Mouse (Mus musculus): ENCODE data around the gene Gm45785. TPM values are rescaled to one million over a fixed set of nuclear protein-coding genes. Genes with fewer than 3 reads are reported as not detected.
A peak's percentile ranks its signal among the peaks of the same experiment; 100 is the strongest.

The Gm45785 gene
- not detected in 2 replicates for polyA plus RNA-seq (2011; ENCODE audit: insufficient read depth, insufficient read length, low read depth, missing spikeins)

DNA sequence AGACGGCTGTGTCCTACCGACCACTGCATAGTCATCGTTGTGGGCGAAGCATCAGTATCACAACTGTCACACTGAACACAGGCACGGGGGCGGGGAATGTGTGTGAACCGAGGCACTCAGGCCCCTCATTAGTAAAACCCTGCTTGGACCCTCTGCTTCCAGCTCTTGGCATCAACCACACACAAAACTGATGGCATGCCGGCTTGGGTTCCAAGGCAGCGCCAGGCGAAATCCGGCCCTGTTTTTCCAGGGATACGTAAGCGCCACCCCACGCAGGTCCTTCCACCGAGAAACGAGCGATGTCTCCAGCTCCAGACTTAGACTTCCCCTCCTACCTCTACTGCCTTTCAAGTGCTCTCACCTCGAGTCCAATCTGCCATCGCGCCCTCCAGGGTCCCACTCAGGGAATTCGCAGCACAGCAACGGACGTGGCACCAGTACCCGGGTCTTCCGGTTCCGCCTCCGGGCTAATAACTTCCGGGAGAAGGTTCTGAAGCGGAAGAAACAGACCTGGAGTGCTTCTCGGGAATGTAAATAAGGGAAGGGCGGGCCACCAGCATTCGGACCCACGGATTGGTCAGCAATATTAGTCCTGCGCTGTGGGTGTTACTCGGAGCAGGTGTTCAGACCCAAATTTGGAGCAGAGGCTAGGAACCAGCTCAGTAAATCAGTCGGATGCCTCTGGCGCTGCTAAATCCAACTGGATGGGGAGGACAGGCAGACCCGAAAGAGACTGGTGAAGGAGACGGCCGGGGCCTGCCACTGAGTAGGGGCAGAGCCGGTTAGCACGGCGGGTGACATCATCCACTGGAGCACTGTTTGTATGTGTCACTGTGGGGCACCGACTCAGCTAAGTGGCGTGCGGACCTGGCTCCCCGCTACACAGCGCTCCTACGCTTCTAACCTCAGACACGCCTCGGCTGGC lies at the start of gene Gm45785:
TSS of gene Gm45785 (minus strand) at position 472 of the 925 bp plus-strand sequence.
- H3K36me3 ChIP-seq (ENCODE audit: control insufficient read depth, insufficient read depth, low read length, poor library complexity, severe bottlenecking), result peaks cover 24% of the 10 kb centered on the region
- H3K4me3 ChIP-seq (ENCODE audit: low read depth, low read length), result peak within 1 kb of the TSS; percentile 84
- H3K27ac ChIP-seq (ENCODE audit: insufficient read depth, low read length), result peak within 1 kb of the TSS; percentile 20
- no peaks in the 10 kb centered on the region for H3K27me3 ChIP-seq (ENCODE audit: control insufficient read depth, insufficient read depth, low read length, poor library complexity, severe bottlenecking)
- TF ChIP-seq CTCF (IDR thresholded peaks at IDR 0.05; ENCODE audit: low read depth, low read length), result no peak
- peak; percentile 39 for TF ChIP-seq POLR2A (IDR thresholded peaks at IDR 0.05; ENCODE audit: insufficient read depth, low read length)
- H3K9me3 ChIP-seq (replicated peaks; ENCODE audit: control insufficient read depth, insufficient read depth, low read length, poor library complexity, severe bottlenecking), result no peaks in the 10 kb centered on the region
- peaks cover 3% of the 10 kb centered on the region for H3K4me1 ChIP-seq (ENCODE audit: control insufficient read depth, insufficient read depth, low read length)
- H3K9ac ChIP-seq (ENCODE audit: low read depth, poor library complexity, severe bottlenecking), result peak within 1 kb of the TSS; percentile 85

- Histone ChIP-seq H3K27ac (ENCODE audit: insufficient read depth, low read length) (no peak overlapping the region), H3K9ac (ENCODE audit: low read depth, poor library complexity, severe bottlenecking) (no peak overlapping the region), H3K27me3 (ENCODE audit: control insufficient read depth, insufficient read depth, low read length, poor library complexity, severe bottlenecking) (no peaks in the 10 kb centered on the region), H3K4me3 (ENCODE audit: low read depth, low read length) (no peak overlapping the region), H3K9me3 (replicated peaks; ENCODE audit: control insufficient read depth, insufficient read depth, low read length, poor library complexity, severe bottlenecking) (no peaks in the 10 kb centered on the region), H3K36me3 (ENCODE audit: control insufficient read depth, insufficient read depth, low read length, poor library complexity, severe bottlenecking) (no peaks in the 10 kb centered on the region), H3K4me1 (ENCODE audit: control insufficient read depth, insufficient read depth, low read length) (no peaks in the 10 kb centered on the region)
- TF ChIP-seq CTCF (IDR thresholded peaks at IDR 0.05; ENCODE audit: low read depth, low read length) (no peak), POLR2A (IDR thresholded peaks at IDR 0.05; ENCODE audit: insufficient read depth, low read length) (no peak), EP300 (IDR thresholded peaks at IDR 0.05; ENCODE audit: insufficient read depth, low read depth, low read length) (no peak)
Observed at GRCm38 (mm10) chr7:140905642-140906081, 49.5 kb upstream of the Gm45785 start.

GRCm38 (mm10) chr7:140903212-140903611 lies 47.1 kb upstream of the Gm45785 start:
- TF ChIP-seq EP300 (IDR thresholded peaks at IDR 0.05; ENCODE audit: insufficient read depth, low read depth, low read length) (no peak), CTCF (IDR thresholded peaks at IDR 0.05; ENCODE audit: low read depth, low read length) (peak; percentile 82)
- no peaks in the 10 kb centered on the region for H3K9me3 ChIP-seq (replicated peaks; ENCODE audit: control insufficient read depth, insufficient read depth, low read length, poor library complexity, severe bottlenecking)
- H3K27me3 ChIP-seq (ENCODE audit: control insufficient read depth, insufficient read depth, low read length, poor library complexity, severe bottlenecking), result no peaks in the 10 kb centered on the region
- H3K4me1 ChIP-seq (ENCODE audit: control insufficient read depth, insufficient read depth, low read length), result no peaks in the 10 kb centered on the region
- H3K9ac ChIP-seq (ENCODE audit: low read depth, poor library complexity, severe bottlenecking), result no peak overlapping the region
- no peak overlapping the region for H3K4me3 ChIP-seq (ENCODE audit: low read depth, low read length)
- H3K36me3 ChIP-seq (ENCODE audit: control insufficient read depth, insufficient read depth, low read length, poor library complexity, severe bottlenecking), result peaks cover 3% of the 10 kb centered on the region
- no peak overlapping the region for H3K27ac ChIP-seq (ENCODE audit: insufficient read depth, low read length)

GRCm38 (mm10) chr7:140902036-140902875 lies 46.1 kb upstream of the Gm45785 start:
- H3K27ac ChIP-seq (ENCODE audit: insufficient read depth, low read length), result no peak overlapping the region
- no peak overlapping the region for H3K4me3 ChIP-seq (ENCODE audit: low read depth, low read length)
- H3K9ac ChIP-seq (ENCODE audit: low read depth, poor library complexity, severe bottlenecking), result 0 out of 2 replicates have a peak overlapping the region, but pooled peaks have one; percentile 4
- peaks cover 3% of the 10 kb centered on the region for H3K36me3 ChIP-seq (ENCODE audit: control insufficient read depth, insufficient read depth, low read length, poor library complexity, severe bottlenecking)
- H3K9me3 ChIP-seq (replicated peaks; ENCODE audit: control insufficient read depth, insufficient read depth, low read length, poor library complexity, severe bottlenecking), result no peaks in the 10 kb centered on the region
- no peaks in the 10 kb centered on the region for H3K4me1 ChIP-seq (ENCODE audit: control insufficient read depth, insufficient read depth, low read length)
- no peaks in the 10 kb centered on the region for H3K27me3 ChIP-seq (ENCODE audit: control insufficient read depth, insufficient read depth, low read length, poor library complexity, severe bottlenecking)
- TF ChIP-seq POLR2A (IDR thresholded peaks at IDR 0.05; ENCODE audit: insufficient read depth, low read length), result no peak
- TF ChIP-seq EP300 (IDR thresholded peaks at IDR 0.05; ENCODE audit: insufficient read depth, low read depth, low read length), result no peak
- TF ChIP-seq CTCF (IDR thresholded peaks at IDR 0.05; ENCODE audit: low read depth, low read length), result no peak

- Histone ChIP-seq H3K36me3 (ENCODE audit: control insufficient read depth, insufficient read depth, low read length, poor library complexity, severe bottlenecking) (peaks cover 5% of the 10 kb centered on the region), H3K9me3 (replicated peaks; ENCODE audit: control insufficient read depth, insufficient read depth, low read length, poor library complexity, severe bottlenecking) (no peaks in the 10 kb centered on the region), H3K4me1 (ENCODE audit: control insufficient read depth, insufficient read depth, low read length) (no peaks in the 10 kb centered on the region), H3K4me3 (ENCODE audit: low read depth, low read length) (no peak within 1 kb of the TSS), H3K9ac (ENCODE audit: low read depth, poor library complexity, severe bottlenecking) (no peak within 1 kb of the TSS; the same call in 1 of the 2 replicates), H3K27ac (ENCODE audit: insufficient read depth, low read length) (no peak within 1 kb of the TSS), H3K27me3 (ENCODE audit: control insufficient read depth, insufficient read depth, low read length, poor library complexity, severe bottlenecking) (no peaks in the 10 kb centered on the region)
- no peak for TF ChIP-seq EP300 (IDR thresholded peaks at IDR 0.05; ENCODE audit: insufficient read depth, low read depth, low read length)
- TF ChIP-seq CTCF (IDR thresholded peaks at IDR 0.05; ENCODE audit: low read depth, low read length), result no peak
- TF ChIP-seq POLR2A (IDR thresholded peaks at IDR 0.05; ENCODE audit: insufficient read depth, low read length), result no peak
Observed at GRCm38 (mm10) chr7:140900220-140900619, 44.1 kb upstream of the Gm45785 start, which contains the start of gene Cox8b. Gene Cox8b (minus strand): TSS chr7:140900446.
